Mouse (Mus musculus) 3T3-L1 (cell line): ENCODE results near the gene Plcd1.

Source experiments
- DNase-seq: peaks from one replicate; pipeline ENCODE4 v3.0.0-alpha.2; 2015; ENCODE audit warnings: low read depth, low spot score

Gene Plcd1

GRCm38 (mm10) chr9:119053964-119054576 is 39.2 kb downstream of the Plcd1 start:
- no peak for DNase-seq

DNA sequence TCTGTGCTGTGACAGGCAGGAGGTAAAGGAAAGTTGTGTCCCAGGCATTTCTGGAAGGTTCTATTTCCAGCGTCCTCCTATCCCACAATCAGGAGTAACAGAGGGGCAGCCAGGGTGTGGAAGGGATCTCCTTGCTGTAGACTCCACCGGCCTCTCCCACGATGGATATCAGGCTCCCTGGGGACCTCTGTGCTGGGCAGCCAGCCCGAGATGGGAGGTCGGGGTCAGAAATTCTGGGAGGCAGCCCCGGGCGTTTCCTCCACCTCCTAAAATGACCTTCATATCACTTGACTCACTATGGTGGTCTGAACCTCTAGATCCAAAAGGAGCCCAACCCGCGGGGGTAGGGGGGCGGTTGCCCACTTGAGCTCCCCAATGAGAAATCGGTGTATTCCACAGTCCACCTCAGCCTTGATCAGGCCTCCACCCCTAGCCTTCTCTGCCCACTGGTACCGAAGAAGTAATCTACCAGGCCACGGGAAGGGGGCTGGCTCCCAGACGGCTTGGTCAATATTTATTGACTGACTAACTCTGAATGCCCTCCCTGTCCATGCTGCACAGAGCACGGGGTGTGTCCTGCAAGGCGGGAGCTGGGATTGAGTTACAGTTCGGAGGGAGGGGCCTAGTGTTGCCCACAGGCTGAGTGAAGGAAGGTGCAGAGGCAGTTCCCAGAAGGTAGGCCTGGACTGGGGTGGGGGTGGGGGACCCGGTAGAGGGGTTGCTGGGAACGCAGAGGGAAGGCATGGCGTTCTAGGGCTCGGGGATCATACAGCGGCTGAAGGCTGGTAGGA is 41.0 kb downstream of the Plcd1 start, which contains the start of gene Vill:
Vill (plus strand) TSS at position 625 of the 791 bp plus-strand sequence.
- DNase-seq = peak; percentile 51

DNA sequence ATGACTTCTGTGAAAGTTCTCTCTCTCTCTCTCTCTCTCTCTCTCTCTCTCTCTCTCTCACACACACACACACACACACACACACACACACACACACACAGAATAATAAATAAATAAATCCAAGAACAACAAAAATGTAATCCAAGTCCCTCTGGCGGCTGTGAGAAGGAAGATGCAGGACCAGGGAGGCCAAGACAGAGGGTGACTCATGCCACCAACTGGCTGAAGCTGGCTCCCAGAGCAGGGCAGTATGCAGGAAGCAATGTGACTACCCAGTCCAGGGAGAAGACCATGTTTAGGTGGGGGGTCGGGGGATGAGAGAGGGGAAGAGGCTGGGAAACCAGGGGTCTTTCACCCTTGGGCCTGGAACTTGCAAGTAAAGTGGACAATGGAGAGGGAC is 42.1 kb downstream of the Plcd1 start:
- DNase-seq = peak; percentile 91

GRCm38 (mm10) chr9:119048182-119048903 is 45.0 kb downstream of the Plcd1 start:
- DNase-seq = no peak

DNA sequence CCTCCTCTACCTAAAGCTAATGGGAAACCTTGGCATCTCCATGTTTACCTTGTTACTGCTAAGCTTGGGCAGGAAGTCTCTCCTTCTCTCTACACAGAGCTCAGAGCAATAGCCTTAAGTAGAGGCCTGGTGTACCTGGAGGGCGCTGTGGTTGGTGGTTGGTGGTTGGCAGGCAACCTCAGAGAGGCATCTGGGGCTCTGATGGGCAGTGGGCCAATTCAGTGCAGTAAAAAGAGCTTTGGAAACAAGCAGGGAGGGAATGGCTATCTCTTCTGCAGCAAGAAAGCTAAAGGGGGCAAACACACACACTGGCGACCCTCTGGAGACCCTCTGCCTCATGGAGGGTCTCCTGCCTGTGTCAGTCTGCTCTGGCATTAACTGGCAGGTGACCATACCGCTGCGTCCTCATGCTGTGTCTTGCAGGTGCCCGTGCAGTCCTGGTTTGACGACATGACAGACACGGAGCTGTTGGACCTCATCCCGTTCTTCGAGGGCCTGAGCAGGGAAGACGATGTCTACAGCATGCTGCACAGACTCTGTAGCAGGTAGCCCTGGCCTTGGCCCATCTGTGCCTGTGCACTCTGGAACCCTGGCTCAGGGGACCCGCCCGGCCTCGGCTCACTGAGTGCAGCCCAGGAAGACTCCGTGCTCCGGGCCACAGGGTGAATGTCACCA is 53.1 kb downstream of the Plcd1 start:
- no peak for DNase-seq

GRCm38 (mm10) chr9:119038574-119038973 is 54.7 kb downstream of the Plcd1 start:
- no peak for DNase-seq

GRCm38 (mm10) chr9:119037076-119037730 is 56.1 kb downstream of the Plcd1 start:
- DNase-seq = peak; percentile 82

GRCm38 (mm10) chr9:119035836-119036235 is 57.5 kb downstream of the Plcd1 start:
- DNase-seq = peak; percentile 97

DNA sequence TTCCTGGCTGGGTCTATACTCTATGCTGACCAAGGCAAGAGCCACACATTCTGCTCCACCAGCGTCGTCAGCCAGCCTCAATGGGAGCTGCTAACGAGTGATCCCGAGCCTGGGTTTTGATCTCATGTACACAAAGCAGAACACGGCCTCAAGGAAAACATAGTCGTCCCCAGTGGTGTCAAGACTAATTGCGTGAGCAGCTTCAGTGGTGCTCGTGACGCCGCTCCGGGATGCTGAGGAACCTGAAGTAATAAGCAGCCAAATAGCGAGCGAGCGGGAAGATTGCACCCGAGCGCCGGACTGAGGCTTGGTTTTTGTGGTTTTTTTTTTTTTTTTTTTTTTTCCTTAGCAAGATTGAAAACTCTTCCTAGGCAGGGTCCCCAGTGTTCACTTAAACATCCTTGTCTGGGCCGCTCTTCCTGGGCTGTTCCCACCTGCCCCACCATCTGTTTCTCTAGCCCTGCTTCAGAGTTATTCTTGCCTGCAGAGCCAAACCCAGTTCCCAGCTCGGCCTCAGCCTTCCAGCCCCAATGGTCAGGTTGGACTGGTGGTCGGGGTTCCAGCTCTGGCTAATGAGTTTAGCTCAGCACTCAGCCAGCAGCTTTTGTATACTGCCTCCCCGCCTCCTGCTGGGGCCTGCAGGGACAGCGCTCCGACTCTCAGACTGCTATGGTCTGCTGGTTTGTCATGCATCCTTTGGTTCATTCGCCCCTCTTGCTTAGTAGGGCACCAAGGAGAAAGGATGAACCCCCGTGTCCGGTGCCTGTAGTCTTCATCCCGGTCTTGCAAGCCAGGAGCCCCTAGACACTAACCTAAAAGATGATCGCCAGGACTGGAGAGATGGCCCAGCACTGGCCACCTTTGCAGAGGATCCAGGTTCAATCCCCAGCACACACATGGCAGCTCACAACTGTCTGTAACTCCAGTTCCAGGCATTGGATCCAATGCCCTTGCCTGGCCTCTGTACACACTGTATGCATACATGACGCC is 58.3 kb downstream of the Plcd1 start:
- DNase-seq = no peak

DNA sequence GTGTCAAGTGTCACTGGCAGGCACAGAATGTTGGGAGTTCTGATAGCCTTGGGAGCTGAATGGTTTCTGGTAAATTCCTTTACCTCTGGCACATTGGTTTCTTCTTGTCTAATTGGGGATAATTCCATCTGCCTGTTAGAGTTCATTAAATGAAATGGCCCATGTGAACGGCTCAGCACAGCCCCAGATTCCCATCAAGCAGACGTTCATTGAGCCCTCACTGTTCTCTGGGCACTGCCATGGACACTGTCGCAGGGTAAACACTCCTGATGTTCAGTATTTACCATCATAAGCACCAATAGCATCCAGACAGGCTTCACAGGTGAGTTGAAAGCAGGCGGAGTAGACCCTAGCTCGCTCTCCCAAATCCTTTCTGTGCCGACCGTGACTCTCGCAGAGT is 59.2 kb downstream of the Plcd1 start:
- DNase-seq = no peak

GRCm38 (mm10) chr9:119033111-119033921 is 60.0 kb downstream of the Plcd1 start:
- no peak for DNase-seq

GRCm38 (mm10) chr9:119032538-119032937 is 60.8 kb downstream of the Plcd1 start:
- DNase-seq = no peak

GRCm38 (mm10) chr9:119031772-119032171 is 61.5 kb downstream of the Plcd1 start:
- no peak for DNase-seq

GRCm38 (mm10) chr9:119031038-119031437 is 62.3 kb downstream of the Plcd1 start:
- no peak for DNase-seq

GRCm38 (mm10) chr9:119029568-119029967 is 63.7 kb downstream of the Plcd1 start:
- DNase-seq = peak; percentile 21

DNA sequence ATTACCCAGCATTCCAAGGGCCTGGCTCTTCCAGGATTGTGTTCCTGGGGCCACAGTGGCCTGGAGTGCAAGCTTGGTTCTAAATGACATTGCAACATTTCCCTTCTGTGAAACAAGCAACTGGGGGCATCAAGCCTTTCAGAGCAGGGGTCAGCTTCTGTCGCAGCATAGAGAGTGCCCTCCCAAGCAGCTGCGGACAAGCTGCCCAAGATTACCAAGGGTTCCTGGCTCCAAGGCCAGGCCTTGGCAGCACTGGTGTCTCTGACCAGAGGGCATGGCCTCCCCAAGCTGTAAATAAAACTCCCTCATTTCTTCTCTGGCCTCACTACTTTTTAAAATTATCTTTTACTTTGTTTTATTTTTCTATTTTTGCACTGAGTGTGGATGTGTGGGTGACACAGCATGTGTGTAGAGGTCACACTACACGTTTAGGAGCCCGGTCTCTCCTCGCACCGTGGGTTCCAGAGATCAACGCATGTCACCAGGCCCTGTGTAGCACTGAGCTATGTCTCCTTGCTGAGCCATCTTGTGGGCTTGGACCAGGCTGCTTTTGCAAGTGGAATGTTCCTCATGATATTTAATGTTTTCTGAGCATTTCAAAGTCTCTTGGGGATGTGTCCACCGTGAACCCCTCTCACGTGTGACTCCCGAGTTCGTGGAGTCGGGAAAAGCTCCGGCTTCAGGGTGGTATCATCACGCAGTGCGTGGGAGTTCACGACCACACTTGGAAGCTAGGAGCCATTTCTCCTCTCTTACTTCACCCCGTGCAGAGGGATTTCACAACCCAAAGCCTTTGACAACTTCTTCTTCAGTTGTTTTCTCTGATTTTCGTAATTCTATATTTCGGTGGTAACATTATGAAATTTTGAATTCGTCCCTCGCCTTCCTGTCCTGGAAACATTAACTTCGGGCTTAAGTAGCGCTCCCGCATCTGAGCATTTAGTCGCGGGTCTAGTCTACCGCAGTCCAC is 64.8 kb downstream of the Plcd1 start:
- DNase-seq = no peak

DNA sequence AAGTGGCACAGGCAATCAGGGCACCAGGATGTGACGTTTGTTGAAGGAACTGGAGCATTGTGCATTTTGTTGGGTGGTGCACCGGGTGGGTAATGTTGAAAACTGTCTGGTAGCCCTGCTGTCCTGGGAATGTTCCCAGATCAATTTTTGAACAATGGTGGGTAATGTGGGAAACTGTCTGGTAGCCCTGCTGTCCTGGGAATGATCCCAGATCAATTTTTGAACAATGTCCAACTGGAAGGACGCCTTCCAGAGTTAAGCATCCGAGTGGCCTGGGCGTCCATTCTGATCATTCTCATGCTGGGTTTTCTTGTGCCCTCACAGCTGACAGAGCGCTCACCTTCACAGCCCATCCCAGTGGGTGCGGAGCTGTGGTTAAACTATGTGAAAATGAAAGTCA is 66.0 kb downstream of the Plcd1 start:
- no peak for DNase-seq

GRCm38 (mm10) chr9:119025832-119026331 is 67.4 kb downstream of the Plcd1 start:
- DNase-seq = no peak
